Mouse (Mus musculus): ENCODE measurements around the gene Rrp15.

The Rrp15 gene

DNA sequence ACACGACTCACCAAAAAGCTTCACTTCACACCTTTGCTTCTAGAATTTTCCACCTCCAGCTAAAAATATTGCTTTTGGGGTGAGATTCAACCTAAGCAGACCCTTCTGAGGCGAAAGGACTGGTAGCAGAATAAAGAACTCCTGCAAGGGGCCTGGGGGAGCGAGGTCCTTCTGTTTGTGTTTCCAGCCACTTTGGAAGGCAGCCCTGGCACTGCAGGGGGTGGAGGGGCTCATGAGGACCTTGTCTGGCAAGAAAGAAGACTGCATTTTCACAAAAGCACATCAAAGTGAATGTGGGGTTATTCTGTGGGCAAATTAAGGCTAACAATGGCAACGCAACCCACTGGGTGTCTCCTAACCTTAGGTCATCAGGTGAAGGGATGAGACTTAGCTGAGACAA lies 76.0 kb downstream of the Rrp15 start:
- DNase-seq (ENCODE audit: low read depth) = no peak
